Mouse (Mus musculus) frontal cortex, postnatal 10 days (tissue): ENCODE data around the gene Ndufs8.

Experiments used
- DNase-seq, 2 experiments: peaks; one replicate each; pipeline ENCODE4 v3.0.0; 2022; ENCODE audit warnings: low spot score in 2 of 2, mixed read lengths in 1 of 2

Gene Ndufs8

GRCm38 (mm10) chr19:3905261-3905969 lies 7.2 kb downstream of the Ndufs8 start:
- DNase-seq, result no peak

GRCm38 (mm10) chr19:3904363-3904675 lies 8.3 kb downstream of the Ndufs8 start:
- DNase-seq, result no peak

GRCm38 (mm10) chr19:3903648-3904362 lies 8.8 kb downstream of the Ndufs8 start:
- no peak for DNase-seq

GRCm38 (mm10) chr19:3902966-3903365 lies 9.6 kb downstream of the Ndufs8 start:
- no peak for DNase-seq

- no peak for DNase-seq
Measured at GRCm38 (mm10) chr19:3899618-3900017, 13.0 kb downstream of the Ndufs8 start.

GRCm38 (mm10) chr19:3898952-3899351 lies 13.6 kb downstream of the Ndufs8 start:
- DNase-seq, result no peak

GRCm38 (mm10) chr19:3897557-3897956 lies 15.0 kb downstream of the Ndufs8 start:
- no peak for DNase-seq

- no peak for DNase-seq
Measured at GRCm38 (mm10) chr19:3896208-3896607, 16.4 kb downstream of the Ndufs8 start.

- no peak for DNase-seq
Measured at GRCm38 (mm10) chr19:3895171-3895631, 17.4 kb downstream of the Ndufs8 start.

- DNase-seq, result no peak
Measured at GRCm38 (mm10) chr19:3894294-3894693, 18.3 kb downstream of the Ndufs8 start.

GRCm38 (mm10) chr19:3893545-3894116 lies 18.9 kb downstream of the Ndufs8 start:
- DNase-seq, result no peak

GRCm38 (mm10) chr19:3890181-3890580 lies 22.4 kb downstream of the Ndufs8 start:
- DNase-seq, result no peak

GRCm38 (mm10) chr19:3889096-3889495 lies 23.5 kb downstream of the Ndufs8 start:
- DNase-seq, result no peak

GRCm38 (mm10) chr19:3884325-3884990 lies 28.1 kb downstream of the Ndufs8 start:
- no peak for DNase-seq

- DNase-seq, result no peak
Measured at GRCm38 (mm10) chr19:3882214-3882613, 30.4 kb downstream of the Ndufs8 start.

GRCm38 (mm10) chr19:3880054-3880848 lies 32.3 kb downstream of the Ndufs8 start:
- DNase-seq, result no peak

- DNase-seq, result no peak
Measured at GRCm38 (mm10) chr19:3875045-3875444, 37.5 kb downstream of the Ndufs8 start.

- no peak for DNase-seq
Measured at GRCm38 (mm10) chr19:3872373-3872772, 40.2 kb downstream of the Ndufs8 start.

- DNase-seq, result no peak
Measured at GRCm38 (mm10) chr19:3871468-3871867, 41.1 kb downstream of the Ndufs8 start.

- DNase-seq, result no peak
Measured at GRCm38 (mm10) chr19:3868290-3868689, 44.3 kb downstream of the Ndufs8 start.

- DNase-seq, result no peak
Measured at GRCm38 (mm10) chr19:3864960-3865359, 47.6 kb downstream of the Ndufs8 start.

- DNase-seq, result no peak
Measured at GRCm38 (mm10) chr19:3862713-3863112, 49.9 kb downstream of the Ndufs8 start.
